Mouse (Mus musculus): ENCODE measurements around the gene Zbed5. TPM values are rescaled to one million over a fixed set of nuclear protein-coding genes. Genes with fewer than 3 reads are reported as not detected.

The Zbed5 gene
- total RNA-seq, 2 experiments from 2014 or later, result 0.21 to 0.31 TPM

- intact Hi-C loops (cut with DNase I), result no loop called here
- DNase-seq (ENCODE audit: low spot score), result no peak
Observed at GRCm38 (mm10) chr5:129943402-129943801, 47.9 kb downstream of the Zbed5 start.

- DNase-seq (ENCODE audit: low spot score), result no peak
- intact Hi-C loops (cut with DNase I), result no loop called here
Observed at GRCm38 (mm10) chr5:129947528-129948033, 52.1 kb downstream of the Zbed5 start.

GRCm38 (mm10) chr5:129952143-129952542, 56.6 kb downstream of the Zbed5 start:
- intact Hi-C loops (cut with DNase I), result no loop called here
- no peak for DNase-seq (ENCODE audit: low spot score)

Other genes starting within 250 kb of the Zbed5 start
- gene Zfp11, start 225.6 kb upstream of the Zbed5 start, total RNA-seq (2021), result 1 to 10 TPM; 3.4 to 3.8 TPM
- not detected for gene Sept14, start 187.2 kb upstream of the Zbed5 start, total RNA-seq (2021)
- gene Mrps17, start 180.2 kb upstream of the Zbed5 start, total RNA-seq (2021), result 10 to 100 TPM; 78.7 to 99.2 TPM
- 100 to 1,000 TPM; 737 to 807 TPM for gene Nipsnap2, start 170.7 kb upstream of the Zbed5 start, total RNA-seq (2021)
- 10 to 100 TPM; 10.6 to 13.2 TPM for gene Psph, start 108.3 kb upstream of the Zbed5 start, total RNA-seq (2021)
- 10 to 100 TPM; 10.0 to 12.2 TPM for gene Sumf2, start 48.7 kb upstream of the Zbed5 start, total RNA-seq (2021)
- gene Chchd2, start 8.3 kb upstream of the Zbed5 start, total RNA-seq (2021), result 1,000 to 10,000 TPM; 1,029 to 1,056 TPM
- 10 to 100 TPM; 16.1 to 18.4 TPM for gene Phkg1, start 2.8 kb downstream of the Zbed5 start, total RNA-seq (2021)
- gene Nupr1l, start 12.8 kb downstream of the Zbed5 start, total RNA-seq (2021), result 1 to 10 TPM; 1.1 to 1.5 TPM
- gene Vkorc1l1, start 46.2 kb downstream of the Zbed5 start, total RNA-seq (2021), result 10 to 100 TPM; 14.1 to 16.4 TPM
- 10 to 100 TPM; 12.3 to 13.4 TPM for gene Gusb, start 107.3 kb downstream of the Zbed5 start, total RNA-seq (2021)
- gene Asl, start 133.5 kb downstream of the Zbed5 start, total RNA-seq (2021), result 1 to 10 TPM; 4.8 to 6.3 TPM
- gene Crcp, start 133.6 kb downstream of the Zbed5 start, total RNA-seq (2021), result 10 to 100 TPM; 10.1 to 11.5 TPM
- 10 to 100 TPM; 10.7 to 13.7 TPM for gene Tpst1, start 177.6 kb downstream of the Zbed5 start, total RNA-seq (2021)
- gene Kctd7, start 249.1 kb downstream of the Zbed5 start, total RNA-seq (2021), result 1 to 10 TPM; 2.0 to 2.6 TPM